Mouse (Mus musculus): ENCODE data around the gene Amotl1. TPM values are rescaled to one million over a fixed set of nuclear protein-coding genes. Genes with fewer than 3 reads are reported as not detected.

The Amotl1 gene
- 67.5 and 91.8 TPM in 2 replicates for polyA plus RNA-seq (2012; rRNA removed; ENCODE audit: low replicate concordance)

DNA sequence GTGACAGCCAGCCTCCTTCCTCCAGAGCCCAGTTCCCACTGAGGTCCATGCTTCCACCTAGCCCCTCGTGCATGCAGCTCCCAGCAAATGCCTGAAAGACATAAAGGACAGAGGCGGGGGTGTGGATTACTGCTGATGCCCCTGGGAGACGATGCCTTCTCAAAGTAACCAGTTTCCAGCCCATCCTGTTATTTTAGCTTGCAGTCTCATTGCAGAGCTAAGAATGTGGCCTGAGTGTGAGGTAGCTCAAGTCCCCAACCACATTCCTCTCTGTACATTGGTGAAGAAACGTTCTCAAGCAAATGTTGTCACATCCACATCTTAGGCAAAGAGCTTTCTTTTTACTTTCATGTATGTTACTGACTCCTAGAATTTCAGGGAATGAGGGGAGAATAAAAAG is at the start of gene Amotl1:
Gene Amotl1 (minus strand): TSS at position 101 of the 400 bp plus-strand sequence.

GRCm38 (mm10) chr9:14500023-14500915 is 144.6 kb downstream of the Amotl1 start, which contains the start of the genes Kdm4d and Cwc15:
Gene Kdm4d, minus strand, starts transcription at chr9:14500482.
Gene Cwc15, plus strand, starts transcription at chr9:14500617.

Other genes starting within 250 kb of the Amotl1 start
- 0.13 and 0.45 TPM in 2 replicates for gene Kdm4d, start 144.6 kb downstream of the Amotl1 start, polyA plus RNA-seq (2012; rRNA removed; ENCODE audit: low replicate concordance)
- gene Cwc15, start 144.4 kb downstream of the Amotl1 start, polyA plus RNA-seq (2012; rRNA removed; ENCODE audit: low replicate concordance) = 16.8 and 22.7 TPM in 2 replicates
- gene Piwil4, start 95.7 kb upstream of the Amotl1 start, polyA plus RNA-seq (2012; rRNA removed; ENCODE audit: low replicate concordance) = 0.26 and 1.1 TPM in 2 replicates
- gene Fut4, start 107.3 kb upstream of the Amotl1 start, polyA plus RNA-seq (2012; rRNA removed; ENCODE audit: low replicate concordance) = 0.57 and 4.3 TPM in 2 replicates
- not detected in 2 replicates for gene 1700012B09Rik, start 126.0 kb upstream of the Amotl1 start, polyA plus RNA-seq (2012; rRNA removed; ENCODE audit: low replicate concordance)
- 3.6 and 8.0 TPM in 2 replicates for gene Mre11a, start 139.6 kb upstream of the Amotl1 start, polyA plus RNA-seq (2012; rRNA removed; ENCODE audit: low replicate concordance)
- 5.4 and 11.4 TPM in 2 replicates for gene Ankrd49, start 139.8 kb upstream of the Amotl1 start, polyA plus RNA-seq (2012; rRNA removed; ENCODE audit: low replicate concordance)
- 0.03 and 1.7 TPM in 2 replicates for gene Gpr83, start 215.2 kb upstream of the Amotl1 start, polyA plus RNA-seq (2012; rRNA removed; ENCODE audit: low replicate concordance)